Mouse (Mus musculus): Measurements from ENCODE around the gene Stk39.

DNA sequence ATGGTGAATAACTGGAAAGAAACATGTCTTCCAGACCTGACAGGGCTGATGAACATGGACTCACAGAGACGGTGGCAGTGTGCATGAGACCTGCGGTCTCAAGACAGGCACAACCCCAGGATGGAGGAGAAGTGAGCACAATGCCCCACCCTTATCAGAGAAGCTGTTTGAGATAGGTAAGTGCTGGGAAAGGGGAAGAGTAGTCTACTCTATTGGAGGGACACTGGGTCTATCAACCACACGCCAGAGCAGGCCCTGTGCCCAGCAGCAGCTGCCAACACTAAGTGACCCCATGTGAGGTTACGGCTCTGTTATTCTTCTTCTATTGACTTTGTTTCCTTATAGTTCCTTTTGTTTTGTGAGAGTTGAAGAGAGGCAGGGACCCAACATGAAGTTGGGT lies 202.4 kb downstream of the Stk39 start:
- TF ChIP-seq CTCF (IDR thresholded peaks at IDR 0.05; ENCODE audit: low read depth, low read length), result no peak
- no peak for TF ChIP-seq POLR2A (IDR thresholded peaks at IDR 0.05; ENCODE audit: extremely low read depth, insufficient read depth, low read length)
